Mouse (Mus musculus): ENCODE measurements around the gene Car4. TPM values are rescaled to one million over a fixed set of nuclear protein-coding genes. Genes with fewer than 3 reads are reported as not detected.

The Car4 gene
- polyA plus RNA-seq, 1 experiment, result not detected

DNA sequence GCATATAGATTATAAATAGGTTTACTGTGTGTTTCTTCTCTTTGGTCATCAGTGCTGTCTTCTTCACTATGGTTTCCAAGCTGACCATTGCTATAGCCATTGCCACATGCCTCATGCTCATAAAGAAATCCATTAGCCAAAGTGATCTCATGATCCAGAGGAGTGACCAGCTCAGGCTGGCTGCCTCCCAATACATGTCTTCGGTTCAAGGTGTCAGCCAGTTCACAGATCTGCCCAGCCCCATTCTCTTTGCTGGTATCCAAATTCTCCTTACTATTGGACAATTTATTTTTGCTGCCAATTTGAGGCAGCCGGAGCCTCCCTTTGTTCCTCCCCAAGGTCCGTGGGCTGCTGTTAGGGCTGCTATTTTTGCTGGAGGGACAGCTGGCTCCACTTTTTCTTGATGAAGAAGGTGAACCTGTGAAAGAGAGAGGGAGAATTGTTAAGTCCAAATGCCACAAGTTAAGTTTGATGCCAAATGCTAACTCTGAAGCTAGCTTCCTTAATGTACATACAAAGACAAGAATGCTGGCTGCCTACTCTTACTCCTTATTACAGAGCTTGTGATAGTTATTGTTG is 30.8 kb downstream of the Car4 start:
- Histone ChIP-seq H3ac (ENCODE audit: control insufficient read depth, insufficient read length) (no peak overlapping the region), H3K36me3 (ENCODE audit: control insufficient read depth, insufficient read depth) (peaks cover 28% of the 10 kb centered on the region), H3K4me2 (ENCODE audit: low read depth) (no peak overlapping the region)

DNA sequence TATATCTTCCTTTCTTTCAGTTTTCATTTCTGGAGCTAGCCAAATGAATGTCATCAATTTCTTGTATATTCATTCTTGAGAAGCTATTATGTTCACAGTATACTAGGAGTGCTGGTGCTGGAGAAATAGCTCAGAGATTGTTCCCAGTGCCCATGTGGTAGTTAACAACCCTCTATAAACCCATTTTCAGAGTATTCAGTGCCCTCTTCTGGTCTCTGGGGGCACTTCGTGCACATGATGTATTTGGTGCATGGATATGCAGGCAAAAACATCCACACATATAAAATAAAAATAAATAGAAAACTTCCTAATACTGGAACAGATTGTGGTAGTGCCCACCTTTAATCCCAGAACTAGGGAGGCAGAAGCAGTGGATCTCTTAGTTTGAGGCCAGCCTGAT is 35.4 kb downstream of the Car4 start:
- H3K4me3 ChIP-seq, result no peak overlapping the region
- no peak for TF ChIP-seq REST (IDR thresholded peaks at IDR 0.05; ENCODE audit: insufficient read depth, insufficient read length)
- no peak for TF ChIP-seq MYOD1 (IDR thresholded peaks at IDR 0.05; ENCODE audit: control insufficient read depth in 1 of 3, insufficient read length in 2 of 3, low read depth in 2 of 3)
- TF ChIP-seq TCF3 (IDR thresholded peaks at IDR 0.05; ENCODE audit: insufficient read length, low read depth), result no peak
- no peak for TF ChIP-seq USF1 (IDR thresholded peaks at IDR 0.05; ENCODE audit: low read depth)
- no peak overlapping the region for H3K4me2 ChIP-seq (ENCODE audit: low read depth)
- peaks cover 31% of the 10 kb centered on the region for H3K36me3 ChIP-seq (ENCODE audit: control insufficient read depth, insufficient read depth)
- H3K27me3 ChIP-seq (ENCODE audit: control insufficient read depth, insufficient read depth, insufficient read length), result no peaks in the 10 kb centered on the region
- no peak overlapping the region for H3ac ChIP-seq (ENCODE audit: control insufficient read depth, insufficient read length)
- no peaks in the 10 kb centered on the region for H3K79me2 ChIP-seq (ENCODE audit: control insufficient read depth, insufficient read depth)

More for the DNA sequence above, 30.8 kb downstream of the Car4 start:
- TF ChIP-seq POLR2AphosphoS2 (IDR thresholded peaks at IDR 0.05; ENCODE audit: insufficient read length, low read depth) (no peak), TCF12 (IDR thresholded peaks at IDR 0.05; ENCODE audit: insufficient read depth, poor library complexity, severe bottlenecking) (no peak), MYOD1 (IDR thresholded peaks at IDR 0.05; ENCODE audit: control insufficient read depth in 1 of 3, insufficient read length in 2 of 3, low read depth in 2 of 3) (no peak), REST (IDR thresholded peaks at IDR 0.05; ENCODE audit: insufficient read depth, insufficient read length) (no peak), USF1 (IDR thresholded peaks at IDR 0.05; ENCODE audit: low read depth) (no peak), MAX (IDR thresholded peaks at IDR 0.05; ENCODE audit: low read depth) (no peak), POLR2A (IDR thresholded peaks at IDR 0.05; ENCODE audit: insufficient read length, low read depth) (no peak), SRF (IDR thresholded peaks at IDR 0.05; ENCODE audit: control insufficient read depth, insufficient read length, low read depth) (no peak), MYOG (IDR thresholded peaks at IDR 0.05; ENCODE audit: control insufficient read depth in 1 of 3, insufficient read depth in 1 of 3, insufficient read length in 2 of 3, low read depth in 2 of 3) (no peak), E2F4 (IDR thresholded peaks at IDR 0.05; ENCODE audit: insufficient read depth) (no peak), TCF3 (IDR thresholded peaks at IDR 0.05; ENCODE audit: insufficient read length, low read depth) (no peak), CEBPB (IDR thresholded peaks at IDR 0.05; ENCODE audit: insufficient read depth, poor library complexity, severe bottlenecking) (no peak)
- Histone ChIP-seq H3K79me2 (ENCODE audit: control insufficient read depth, insufficient read depth) (no peaks in the 10 kb centered on the region), H3K4me3 (no peak overlapping the region), H3K27me3 (ENCODE audit: control insufficient read depth, insufficient read depth, insufficient read length) (no peaks in the 10 kb centered on the region)

DNA sequence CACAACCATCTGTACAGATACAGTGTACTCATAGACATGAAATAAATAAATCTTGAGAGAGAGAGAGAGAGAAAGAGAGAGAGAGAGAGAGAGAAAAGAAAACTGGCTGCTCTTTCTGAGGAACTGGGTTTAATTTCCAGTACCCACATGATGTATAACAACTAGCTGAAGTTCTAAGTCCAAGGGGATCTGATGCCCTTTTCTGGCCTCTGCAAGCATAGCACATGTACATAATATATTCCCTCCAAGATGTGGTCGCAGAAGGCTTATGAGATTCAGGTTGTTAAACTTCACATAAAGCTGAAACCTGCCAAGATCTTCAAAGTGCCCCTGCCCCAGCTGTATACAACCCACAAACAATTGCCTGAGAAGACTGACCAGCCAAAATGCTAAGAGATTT is 37.7 kb downstream of the Car4 start:
- TF ChIP-seq TCF3 (IDR thresholded peaks at IDR 0.05; ENCODE audit: insufficient read length, low read depth) (no peak), USF1 (IDR thresholded peaks at IDR 0.05; ENCODE audit: low read depth) (no peak), E2F4 (IDR thresholded peaks at IDR 0.05; ENCODE audit: insufficient read depth) (no peak), REST (IDR thresholded peaks at IDR 0.05; ENCODE audit: insufficient read depth, insufficient read length) (no peak), POLR2AphosphoS2 (IDR thresholded peaks at IDR 0.05; ENCODE audit: insufficient read length, low read depth) (no peak), MYOD1 (IDR thresholded peaks at IDR 0.05; ENCODE audit: control insufficient read depth in 1 of 3, insufficient read length in 2 of 3, low read depth in 2 of 3) (no peak), CEBPB (IDR thresholded peaks at IDR 0.05; ENCODE audit: insufficient read depth, poor library complexity, severe bottlenecking) (no peak)
- no peaks in the 10 kb centered on the region for H3K27me3 ChIP-seq (ENCODE audit: control insufficient read depth, insufficient read depth, insufficient read length)
- no peak overlapping the region for H3K4me2 ChIP-seq (ENCODE audit: low read depth)
- peaks cover 24% of the 10 kb centered on the region for H3K36me3 ChIP-seq (ENCODE audit: control insufficient read depth, insufficient read depth)
- H3K79me2 ChIP-seq (ENCODE audit: control insufficient read depth, insufficient read depth), result no peaks in the 10 kb centered on the region
- no peak overlapping the region for H3K4me3 ChIP-seq
- H3ac ChIP-seq (ENCODE audit: control insufficient read depth, insufficient read length), result no peak overlapping the region

DNA sequence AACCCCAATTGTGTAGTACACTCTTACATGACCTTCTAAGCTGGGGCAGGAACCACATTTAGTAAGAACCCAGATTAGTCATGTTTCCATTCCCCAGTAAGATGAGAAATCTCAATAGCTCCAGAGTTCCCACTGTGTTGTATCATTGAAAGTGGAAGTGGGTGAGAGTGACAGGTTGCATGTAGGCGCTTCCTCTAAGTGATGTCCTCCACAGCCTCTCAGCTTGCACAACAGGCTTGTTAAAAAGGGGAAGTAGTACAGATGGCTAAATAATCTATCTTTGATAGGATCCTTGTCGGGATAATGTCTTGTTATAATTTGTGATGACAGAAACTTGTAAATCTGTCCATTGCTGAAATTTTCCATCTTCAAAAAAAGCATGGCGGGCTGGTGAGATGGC is 46.0 kb downstream of the Car4 start:
- Histone ChIP-seq H3K36me3 (ENCODE audit: control insufficient read depth, insufficient read depth) (peaks cover 19% of the 10 kb centered on the region), H3ac (ENCODE audit: control insufficient read depth, insufficient read length) (no peak overlapping the region), H3K4me2 (ENCODE audit: low read depth) (no peak overlapping the region), H3K4me3 (no peak overlapping the region), H3K79me2 (ENCODE audit: control insufficient read depth, insufficient read depth) (no peaks in the 10 kb centered on the region), H3K27me3 (ENCODE audit: control insufficient read depth, insufficient read depth, insufficient read length) (no peaks in the 10 kb centered on the region)
- TF ChIP-seq MYOD1 (IDR thresholded peaks at IDR 0.05; ENCODE audit: control insufficient read depth in 1 of 3, insufficient read length in 2 of 3, low read depth in 2 of 3) (no peak), TCF3 (IDR thresholded peaks at IDR 0.05; ENCODE audit: insufficient read length, low read depth) (no peak), MAX (IDR thresholded peaks at IDR 0.05; ENCODE audit: low read depth) (no peak), SRF (IDR thresholded peaks at IDR 0.05; ENCODE audit: control insufficient read depth, insufficient read length, low read depth) (no peak), E2F4 (IDR thresholded peaks at IDR 0.05; ENCODE audit: insufficient read depth) (no peak), MYOG (IDR thresholded peaks at IDR 0.05; ENCODE audit: control insufficient read depth in 1 of 3, insufficient read depth in 1 of 3, insufficient read length in 2 of 3, low read depth in 2 of 3) (no peak), POLR2A (IDR thresholded peaks at IDR 0.05; ENCODE audit: insufficient read length, low read depth) (no peak), POLR2AphosphoS2 (IDR thresholded peaks at IDR 0.05; ENCODE audit: insufficient read length, low read depth) (no peak), USF1 (IDR thresholded peaks at IDR 0.05; ENCODE audit: low read depth) (no peak), TCF12 (IDR thresholded peaks at IDR 0.05; ENCODE audit: insufficient read depth, poor library complexity, severe bottlenecking) (no peak), CEBPB (IDR thresholded peaks at IDR 0.05; ENCODE audit: insufficient read depth, poor library complexity, severe bottlenecking) (no peak)

DNA sequence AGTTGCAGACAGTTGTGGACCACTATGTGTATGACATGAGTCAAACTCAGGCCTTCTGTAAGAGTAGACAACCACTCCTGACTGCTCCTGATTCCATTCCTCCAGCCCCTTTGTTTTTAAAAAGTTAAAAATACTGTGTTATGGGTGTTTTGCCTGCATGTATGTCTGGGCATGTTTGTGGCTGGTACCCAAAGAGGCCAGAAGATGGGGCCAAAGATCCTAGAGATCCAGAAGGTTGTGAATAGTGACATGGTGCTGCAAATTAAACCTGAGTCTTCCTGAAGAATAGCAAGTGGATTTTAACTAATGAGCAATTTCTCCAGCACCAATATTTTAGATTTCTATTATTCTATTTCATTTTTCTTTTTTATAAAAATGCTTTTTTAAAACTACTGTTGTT is 55.5 kb downstream of the Car4 start:
- no peak overlapping the region for H3K4me3 ChIP-seq
- TF ChIP-seq USF1 (IDR thresholded peaks at IDR 0.05; ENCODE audit: low read depth) (no peak), TCF12 (IDR thresholded peaks at IDR 0.05; ENCODE audit: insufficient read depth, poor library complexity, severe bottlenecking) (no peak)
- no peak overlapping the region for H3ac ChIP-seq (ENCODE audit: control insufficient read depth, insufficient read length)
- H3K79me2 ChIP-seq (ENCODE audit: control insufficient read depth, insufficient read depth), result no peaks in the 10 kb centered on the region
- no peak overlapping the region for H3K4me2 ChIP-seq (ENCODE audit: low read depth)
- H3K27me3 ChIP-seq (ENCODE audit: control insufficient read depth, insufficient read depth, insufficient read length), result no peaks in the 10 kb centered on the region
- peaks cover 35% of the 10 kb centered on the region for H3K36me3 ChIP-seq (ENCODE audit: control insufficient read depth, insufficient read depth)

Other genes with a start within 250 kb of the Car4 start
- 11.4 TPM for gene Mrm1, start 138.3 kb upstream of the Car4 start, polyA plus RNA-seq (2012; fragmentation: generic; extraction: Trizol)
- 13.8 TPM for gene Dhrs11, start 128.8 kb upstream of the Car4 start, polyA plus RNA-seq (2012; fragmentation: generic; extraction: Trizol)
- 24.8 TPM for gene Ggnbp2, start 87.0 kb upstream of the Car4 start, polyA plus RNA-seq (2012; fragmentation: generic; extraction: Trizol)
- 4.8 TPM for gene Myo19, start 77.6 kb upstream of the Car4 start, polyA plus RNA-seq (2012; fragmentation: generic; extraction: Trizol)
- 4.5 TPM for gene Pigw, start 77.5 kb upstream of the Car4 start, polyA plus RNA-seq (2012; fragmentation: generic; extraction: Trizol)
- 18.5 TPM for gene Znhit3, start 41.4 kb upstream of the Car4 start, polyA plus RNA-seq (2012; fragmentation: generic; extraction: Trizol)
- 4.5 TPM for gene Usp32, start 182.4 kb downstream of the Car4 start, polyA plus RNA-seq (2012; fragmentation: generic; extraction: Trizol)
- not detected for gene 1700125H20Rik, start 212.6 kb downstream of the Car4 start, polyA plus RNA-seq (2012; fragmentation: generic; extraction: Trizol)

All from myocyte (in vitro differentiated cells).